Mouse (Mus musculus): ENCODE measurements around the gene Tex29. TPM values are rescaled to one million over a fixed set of nuclear protein-coding genes. Genes with fewer than 3 reads are reported as not detected.

Tex29 gene
- polyA plus RNA-seq, 2 experiments = not detected

GRCm38 (mm10) chr8:11807361-11807760, 32.9 kb upstream of the Tex29 start:
- DNase-seq (ENCODE audit: low read depth in 3 of 3, low spot score in 3 of 3) (no peak), ATAC-seq (ENCODE audit: insufficient read depth) (no peak)
- Histone ChIP-seq H3K27ac (no peak overlapping the region), H3K4me2 (ENCODE audit: low read depth) (no peak overlapping the region), H3K4me3 (ENCODE audit: insufficient read depth in 1 of 2, low read depth in 2 of 2, low read length in 2 of 2) (no peak overlapping the region), H3K4me1 (replicated peaks; ENCODE audit: control insufficient read depth in 2 of 2, insufficient read depth in 2 of 2, low read length in 1 of 2) (no peaks in the 10 kb centered on the region), H3K36me3 (replicated peaks; ENCODE audit: control insufficient read depth, insufficient read depth, low read depth) (no peaks in the 10 kb centered on the region; the same call in none of the 2 replicates), H3K27me3 (ENCODE audit: control insufficient read depth, insufficient read depth, low read length) (no peaks in the 10 kb centered on the region), H3K9me3 (ENCODE audit: control insufficient read depth, low read length) (no peaks in the 10 kb centered on the region), H3K9ac (replicated peaks) (no peak overlapping the region)
- TF ChIP-seq EP300 (IDR thresholded peaks at IDR 0.05; ENCODE audit: low read depth) = no peak
- no peak for TF ChIP-seq CTCF (IDR thresholded peaks at IDR 0.05; ENCODE audit: low read depth)
- WGBS (ENCODE audit: insufficient replicate concordance) = 55% methylated on average over 3 of the region's 3 CpGs

- no peak overlapping the region for H3K4me3 ChIP-seq (ENCODE audit: insufficient read depth in 1 of 2, low read depth in 2 of 2, low read length in 2 of 2)
- DNase-seq (ENCODE audit: low read depth in 3 of 3, low spot score in 3 of 3) = no peak
- ATAC-seq (ENCODE audit: insufficient read depth) = no peak
- H3K9ac ChIP-seq (replicated peaks) = no peak overlapping the region
- no peaks in the 10 kb centered on the region; the same call in none of the 2 replicates for H3K36me3 ChIP-seq (replicated peaks; ENCODE audit: control insufficient read depth, insufficient read depth, low read depth)
- H3K27ac ChIP-seq = no peak overlapping the region
- TF ChIP-seq CTCF (IDR thresholded peaks at IDR 0.05; ENCODE audit: low read depth) (no peak), EP300 (IDR thresholded peaks at IDR 0.05; ENCODE audit: low read depth) (no peak)
- H3K9me3 ChIP-seq (ENCODE audit: control insufficient read depth, low read length) = no peaks in the 10 kb centered on the region
- no peaks in the 10 kb centered on the region for H3K27me3 ChIP-seq (ENCODE audit: control insufficient read depth, insufficient read depth, low read length)
- H3K4me2 ChIP-seq (ENCODE audit: low read depth) = no peak overlapping the region
- 57% methylated on average over 5 of the region's 5 CpGs for WGBS (ENCODE audit: insufficient replicate concordance)
- H3K4me1 ChIP-seq (replicated peaks; ENCODE audit: control insufficient read depth in 2 of 2, insufficient read depth in 2 of 2, low read length in 1 of 2) = no peaks in the 10 kb centered on the region
Observed at GRCm38 (mm10) chr8:11808047-11808446, 32.2 kb upstream of the Tex29 start.

DNA sequence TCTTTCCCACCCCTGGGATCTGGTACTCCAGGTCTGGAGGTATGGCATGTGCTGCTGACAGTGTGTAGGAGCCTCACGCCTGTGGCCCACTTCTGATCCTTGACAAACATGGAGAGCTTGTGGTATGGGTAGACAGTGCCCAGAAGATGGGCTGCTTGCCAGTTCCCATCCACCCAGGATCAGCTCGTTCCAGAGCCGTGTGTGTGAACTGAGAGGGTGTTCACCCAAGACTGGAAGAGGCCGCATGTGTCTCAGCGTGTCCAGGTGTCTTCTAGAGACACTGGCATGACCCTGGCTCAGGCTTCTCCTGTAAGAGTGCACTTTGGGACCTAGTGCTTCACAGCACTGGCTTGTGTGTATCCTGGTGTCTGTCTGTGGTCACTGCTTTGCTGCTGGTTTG, 29.8 kb upstream of the Tex29 start:
- Histone ChIP-seq H3K4me2 (ENCODE audit: low read depth) (no peak overlapping the region), H3K4me3 (ENCODE audit: insufficient read depth in 1 of 2, low read depth in 2 of 2, low read length in 2 of 2) (no peak overlapping the region), H3K27ac (no peak overlapping the region), H3K9ac (replicated peaks) (no peak overlapping the region), H3K9me3 (ENCODE audit: control insufficient read depth, low read length) (no peaks in the 10 kb centered on the region), H3K4me1 (replicated peaks; ENCODE audit: control insufficient read depth in 2 of 2, insufficient read depth in 2 of 2, low read length in 1 of 2) (0 out of 4 replicates have a peak, but pooled peaks cover 0 to 2% of the 10 kb centered on the region in 2 experiments), H3K27me3 (ENCODE audit: control insufficient read depth, insufficient read depth, low read length) (no peaks in the 10 kb centered on the region), H3K36me3 (replicated peaks; ENCODE audit: control insufficient read depth, insufficient read depth, low read depth) (no peaks in the 10 kb centered on the region; the same call in none of the 2 replicates)
- DNase-seq (ENCODE audit: low read depth in 3 of 3, low spot score in 3 of 3) = no peak
- ATAC-seq (ENCODE audit: insufficient read depth) = no peak
- WGBS (ENCODE audit: insufficient replicate concordance) = 78% methylated on average over 5 of the region's 5 CpGs
- TF ChIP-seq EP300 (IDR thresholded peaks at IDR 0.05; ENCODE audit: low read depth) = no peak
- no peak for TF ChIP-seq CTCF (IDR thresholded peaks at IDR 0.05; ENCODE audit: low read depth)

- Histone ChIP-seq H3K36me3 (replicated peaks; ENCODE audit: control insufficient read depth, insufficient read depth, low read depth) (no peaks in the 10 kb centered on the region; the same call in none of the 2 replicates), H3K9me3 (ENCODE audit: control insufficient read depth, low read length) (no peaks in the 10 kb centered on the region), H3K4me3 (ENCODE audit: insufficient read depth in 1 of 2, low read depth in 2 of 2, low read length in 2 of 2) (no peak overlapping the region), H3K27me3 (ENCODE audit: control insufficient read depth, insufficient read depth, low read length) (no peaks in the 10 kb centered on the region), H3K9ac (replicated peaks) (no peak overlapping the region), H3K27ac (no peak overlapping the region), H3K4me1 (replicated peaks; ENCODE audit: control insufficient read depth in 2 of 2, insufficient read depth in 2 of 2, low read length in 1 of 2) (0 out of 4 replicates have a peak, but pooled peaks cover 0 to 2% of the 10 kb centered on the region in 2 experiments), H3K4me2 (ENCODE audit: low read depth) (no peak overlapping the region)
- ATAC-seq (ENCODE audit: insufficient read depth) (no peak), DNase-seq (ENCODE audit: low read depth in 3 of 3, low spot score in 3 of 3) (no peak)
- WGBS (ENCODE audit: insufficient replicate concordance) = 70% methylated on average over 7 of the region's 7 CpGs
- TF ChIP-seq CTCF (IDR thresholded peaks at IDR 0.05; ENCODE audit: low read depth) (no peak), EP300 (IDR thresholded peaks at IDR 0.05; ENCODE audit: low read depth) (no peak)
Observed at GRCm38 (mm10) chr8:11813801-11814200, 26.5 kb upstream of the Tex29 start.

DNA sequence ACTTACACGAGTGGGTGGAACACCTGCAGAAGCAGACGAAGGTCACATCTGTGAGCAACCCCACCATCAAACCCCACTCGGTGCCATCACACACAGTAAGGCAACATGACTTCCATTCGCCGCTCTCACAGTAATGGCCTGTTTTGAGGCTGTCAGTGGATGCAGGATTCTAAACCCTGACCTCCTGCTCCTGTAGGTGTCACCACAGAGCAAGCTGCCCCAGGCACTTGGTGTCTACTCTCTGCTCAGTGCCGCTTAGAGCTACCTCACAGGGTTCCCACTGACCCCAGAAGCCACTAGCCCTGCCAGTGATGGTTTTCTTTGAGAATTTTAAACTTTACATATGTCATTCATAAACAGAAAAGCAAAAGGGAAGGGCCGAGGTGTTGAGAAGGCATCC, 25.1 kb upstream of the Tex29 start:
- H3K4me1 ChIP-seq (replicated peaks; ENCODE audit: control insufficient read depth in 2 of 2, insufficient read depth in 2 of 2, low read length in 1 of 2) = 0 out of 4 replicates have a peak, but pooled peaks cover 0 to 2% of the 10 kb centered on the region in 2 experiments
- no peak overlapping the region for H3K4me3 ChIP-seq (ENCODE audit: insufficient read depth in 1 of 2, low read depth in 2 of 2, low read length in 2 of 2)
- TF ChIP-seq CTCF (IDR thresholded peaks at IDR 0.05; ENCODE audit: low read depth) (peak; percentile 39), EP300 (IDR thresholded peaks at IDR 0.05; ENCODE audit: low read depth) (no peak)
- H3K27me3 ChIP-seq (ENCODE audit: control insufficient read depth, insufficient read depth, low read length) = no peaks in the 10 kb centered on the region
- H3K27ac ChIP-seq = no peak overlapping the region
- ATAC-seq (ENCODE audit: insufficient read depth) (no peak), DNase-seq (ENCODE audit: low read depth in 3 of 3, low spot score in 3 of 3) (no peak)
- H3K9me3 ChIP-seq (ENCODE audit: control insufficient read depth, low read length) = no peaks in the 10 kb centered on the region
- 71% methylated on average over 7 of the region's 7 CpGs for WGBS (ENCODE audit: insufficient replicate concordance)
- no peak overlapping the region for H3K4me2 ChIP-seq (ENCODE audit: low read depth)
- no peak overlapping the region for H3K9ac ChIP-seq (replicated peaks)
- H3K36me3 ChIP-seq (replicated peaks; ENCODE audit: control insufficient read depth, insufficient read depth, low read depth) = peaks cover 2% of the 10 kb centered on the region; the same call in 1 of the 2 replicates
